Mouse (Mus musculus) embryonic facial prominence, embryonic 14.5 days (tissue): ENCODE data around the gene Tmem45a. TPM values are rescaled to one million over a fixed set of nuclear protein-coding genes. Genes with fewer than 3 reads are reported as not detected.

Source experiments
- ATAC-seq: fragments of 200-750 bp; cut with Nextera tagmentation; 2 replicates; pipeline ENCODE4 v1.8.0; 2017; ENCODE audit warnings: low read depth, moderate number of reproducible peaks, moderate TSS enrichment
- DNase-seq: peaks from one replicate; pipeline ENCODE4 v3.0.0-alpha.2; 2015; ENCODE audit warnings: low spot score
- H3K27ac ChIP-seq: fragments of 300-500 bp; sonication (generic); replicated peaks from 2 replicates; pipeline ENCODE4 v1.5.1; 2014; ENCODE audit warnings: low read depth, mild to moderate bottlenecking, low read length, moderate library complexity
- H3K27me3 ChIP-seq: fragments of 300-500 bp; sonication (generic); replicated peaks from 2 replicates; pipeline ENCODE4 v1.6.1; 2014; ENCODE audit warnings: low read length; ENCODE audit not compliant: control insufficient read depth, insufficient read depth
- H3K36me3 ChIP-seq: fragments of 300-500 bp; sonication (generic); 2 replicates; pipeline ENCODE4 v1.6.1; 2014; ENCODE audit warnings: low read length, mixed read lengths; ENCODE audit not compliant: control insufficient read depth, insufficient read depth
- H3K4me1 ChIP-seq: fragments of 300-500 bp; sonication (generic); 2 replicates; pipeline ENCODE4 v1.6.1; 2014; ENCODE audit warnings: antibody characterized with exemption, low read length; ENCODE audit not compliant: control insufficient read depth, insufficient read depth
- H3K4me2 ChIP-seq: fragments of 300-500 bp; sonication (generic); 2 replicates; pipeline ENCODE4 v1.6.1; 2014; ENCODE audit warnings: low read depth, mild to moderate bottlenecking, low read length, moderate library complexity, mixed read lengths
- H3K4me3 ChIP-seq: fragments of 300-500 bp; sonication (generic); 2 replicates; pipeline ENCODE4 v1.5.1; 2014; ENCODE audit warnings: low read depth, mild to moderate bottlenecking, low read length
- H3K9ac ChIP-seq: fragments of 300-500 bp; sonication (generic); 2 replicates; pipeline ENCODE4 v1.6.1; 2014; ENCODE audit warnings: low read depth, mild to moderate bottlenecking, low read length, moderate library complexity, mixed read lengths
- H3K9me3 ChIP-seq: fragments of 300-500 bp; sonication (generic); 2 replicates; pipeline ENCODE4 v1.6.1; 2016; ENCODE audit warnings: low read length; ENCODE audit not compliant: control insufficient read depth
- WGBS: fragments of 180-500 bp; shearing (Covaris S2); extraction: QIAGEN DNeasy Blood & Tissue Kit; methylation state at CpG from one replicate; pipeline ENCODE4 v1.1.7; 2014; 5-methylcytosine and 5-hydroxymethylcytosine counted together
- polyA plus RNA-seq: library from polyadenylated mRNA; unstranded; fragments of >200 nt; fragmentation: Nextera tagmentation; extraction: Ambion mirVana; gene quantifications from 2 replicates; pipeline ENCODE4 v1.2.1, GENCODE M21; 2014

Tmem45a gene
- polyA plus RNA-seq, 1 experiment from 2014 or later: 71.5 TPM

DNA sequence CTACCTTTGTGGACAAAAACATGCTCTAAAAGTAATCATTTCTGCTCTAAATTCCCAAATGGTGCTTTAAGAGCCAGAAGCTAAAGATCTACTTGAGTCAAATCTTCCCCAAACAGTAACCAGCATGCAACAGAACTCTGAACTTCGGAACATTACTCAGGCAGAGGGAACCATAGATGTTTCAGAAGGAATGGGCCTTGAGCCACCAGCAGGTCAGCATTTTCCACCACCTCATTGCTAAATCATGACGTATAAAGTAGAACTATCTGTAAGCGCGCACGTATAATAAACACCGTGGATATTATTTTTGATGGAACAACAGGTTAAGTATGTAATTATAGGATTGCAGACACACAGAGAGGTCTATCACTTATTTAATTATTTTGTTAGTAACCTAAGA lies 1.2 kb downstream of the Tmem45a start:
- H3K9ac ChIP-seq: no peak overlapping the region
- H3K27me3 ChIP-seq: no peaks in the 10 kb centered on the region
- no peak overlapping the region for H3K27ac ChIP-seq
- H3K4me1 ChIP-seq: no peaks in the 10 kb centered on the region; the same call in 1 of the 2 replicates
- peak overlapping the region; percentile 63 for H3K4me2 ChIP-seq
- WGBS: 83% methylated on average over 6 of the region's 6 CpGs
- ATAC-seq (no peak), DNase-seq (no peak)
- H3K9me3 ChIP-seq: no peaks in the 10 kb centered on the region
- no peaks in the 10 kb centered on the region for H3K36me3 ChIP-seq
- peak overlapping the region; percentile 50; the same call in 1 of the 2 replicates for H3K4me3 ChIP-seq

DNA sequence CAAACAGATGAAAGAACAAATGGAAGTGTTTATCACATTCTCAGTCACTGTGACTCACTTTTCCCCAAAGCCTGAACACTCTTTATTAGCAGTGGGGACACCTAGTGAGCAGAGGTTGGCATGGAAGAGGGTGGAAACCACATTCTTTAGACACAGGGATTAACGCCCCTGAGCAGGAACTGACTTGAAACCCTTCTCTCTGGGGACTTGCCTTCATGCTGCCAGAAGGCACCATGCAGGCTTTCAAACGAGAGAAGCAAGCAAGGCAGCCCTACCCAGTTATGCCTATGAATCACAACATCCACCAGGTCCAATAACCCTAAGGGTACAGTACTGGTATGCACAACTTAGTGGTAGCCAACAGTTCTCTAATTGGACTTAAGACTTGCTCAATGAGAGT lies 12.6 kb downstream of the Tmem45a start:
- DNase-seq (peak; percentile 50), ATAC-seq (peak; percentile 22; the same call in 1 of the 2 replicates)
- Histone ChIP-seq H3K27ac (no peak overlapping the region), H3K4me2 (no peak overlapping the region), H3K9ac (no peak overlapping the region), H3K27me3 (no peaks in the 10 kb centered on the region), H3K4me3 (no peak overlapping the region), H3K36me3 (no peaks in the 10 kb centered on the region), H3K4me1 (no peaks in the 10 kb centered on the region), H3K9me3 (no peaks in the 10 kb centered on the region)
- 30% methylated on average over 2 of the region's 2 CpGs for WGBS

DNA sequence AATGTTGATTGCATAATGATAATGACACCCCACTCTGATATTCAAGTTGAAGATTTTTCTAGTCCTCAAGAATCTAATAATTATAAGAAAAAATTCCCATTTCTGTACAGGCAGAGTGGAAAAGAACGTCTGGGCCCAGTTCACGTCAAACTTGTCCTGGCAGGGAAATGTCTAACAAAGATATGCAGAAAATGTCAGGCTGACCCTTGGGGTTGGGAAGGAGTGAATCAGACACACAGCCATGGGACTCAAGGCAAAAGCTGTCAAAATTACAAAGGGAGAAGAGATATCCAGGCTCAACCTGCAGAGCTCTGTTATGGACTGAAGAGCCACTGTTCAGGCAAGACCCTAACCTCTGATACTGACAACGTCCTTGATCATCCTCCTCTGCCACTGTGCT lies 15.5 kb downstream of the Tmem45a start:
- H3K4me1 ChIP-seq: no peaks in the 10 kb centered on the region
- 63% methylated on average over 3 of the region's 3 CpGs for WGBS

DNA sequence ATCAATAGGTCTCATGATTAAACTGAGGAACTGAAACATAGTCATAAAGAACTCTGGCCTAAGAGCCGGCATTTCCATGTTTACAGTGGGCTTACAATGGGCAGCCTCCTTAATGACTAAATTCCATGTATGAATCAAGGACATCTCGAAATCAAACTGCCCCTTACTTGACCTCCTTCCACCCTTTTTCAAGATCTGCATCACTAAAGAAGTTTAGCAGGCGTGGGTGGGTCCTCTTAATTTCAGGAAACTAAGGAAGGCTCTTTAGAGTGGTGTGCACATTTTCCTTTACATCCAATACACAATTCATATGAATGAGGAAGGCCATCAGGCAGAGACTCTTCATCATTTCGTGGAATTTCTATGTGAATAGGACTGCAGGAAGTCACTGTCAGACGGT lies 17.6 kb downstream of the Tmem45a start:
- Histone ChIP-seq H3K4me1 (no peaks in the 10 kb centered on the region), H3K9ac (no peak overlapping the region), H3K9me3 (no peaks in the 10 kb centered on the region), H3K4me3 (no peak overlapping the region), H3K4me2 (no peak overlapping the region), H3K27ac (no peak overlapping the region), H3K36me3 (no peaks in the 10 kb centered on the region), H3K27me3 (no peaks in the 10 kb centered on the region)
- ATAC-seq (no peak), DNase-seq (no peak)
- 87% methylated on average over 5 of the region's 5 CpGs for WGBS

More for the DNA sequence above, 15.5 kb downstream of the Tmem45a start:
- DNase-seq: no peak
- H3K27ac ChIP-seq: no peak overlapping the region
- no peak overlapping the region for H3K4me3 ChIP-seq
- no peaks in the 10 kb centered on the region for H3K27me3 ChIP-seq
- no peak overlapping the region for H3K9ac ChIP-seq
- ATAC-seq: no peak
- no peak overlapping the region for H3K4me2 ChIP-seq
- H3K36me3 ChIP-seq: no peaks in the 10 kb centered on the region
- H3K9me3 ChIP-seq: no peaks in the 10 kb centered on the region

DNA sequence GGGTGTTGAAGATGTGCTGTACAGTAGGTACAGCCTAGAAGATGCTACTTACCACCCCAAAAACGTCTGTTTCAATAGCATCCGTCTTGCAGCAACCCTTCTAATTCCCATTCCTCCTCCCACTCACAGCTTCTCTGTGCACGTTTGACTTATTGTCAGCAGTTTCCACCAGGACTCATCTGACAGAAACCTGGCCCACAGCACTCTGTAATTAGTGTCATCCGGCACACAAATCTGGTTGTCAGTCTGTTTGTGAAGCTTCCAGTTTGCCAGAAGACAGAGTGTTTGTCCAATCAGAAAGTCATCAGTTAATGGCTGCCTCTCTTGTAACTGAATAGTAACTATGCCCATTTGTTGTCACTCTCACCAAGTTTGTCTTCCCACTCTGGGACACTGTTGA lies 18.4 kb downstream of the Tmem45a start:
- Histone ChIP-seq H3K4me1 (no peaks in the 10 kb centered on the region), H3K36me3 (no peaks in the 10 kb centered on the region), H3K27me3 (no peaks in the 10 kb centered on the region), H3K9ac (no peak overlapping the region), H3K4me2 (no peak overlapping the region), H3K4me3 (no peak overlapping the region), H3K9me3 (no peaks in the 10 kb centered on the region), H3K27ac (no peak overlapping the region)
- DNase-seq (no peak), ATAC-seq (no peak)
- WGBS: 58% methylated on average over 4 of the region's 4 CpGs

DNA sequence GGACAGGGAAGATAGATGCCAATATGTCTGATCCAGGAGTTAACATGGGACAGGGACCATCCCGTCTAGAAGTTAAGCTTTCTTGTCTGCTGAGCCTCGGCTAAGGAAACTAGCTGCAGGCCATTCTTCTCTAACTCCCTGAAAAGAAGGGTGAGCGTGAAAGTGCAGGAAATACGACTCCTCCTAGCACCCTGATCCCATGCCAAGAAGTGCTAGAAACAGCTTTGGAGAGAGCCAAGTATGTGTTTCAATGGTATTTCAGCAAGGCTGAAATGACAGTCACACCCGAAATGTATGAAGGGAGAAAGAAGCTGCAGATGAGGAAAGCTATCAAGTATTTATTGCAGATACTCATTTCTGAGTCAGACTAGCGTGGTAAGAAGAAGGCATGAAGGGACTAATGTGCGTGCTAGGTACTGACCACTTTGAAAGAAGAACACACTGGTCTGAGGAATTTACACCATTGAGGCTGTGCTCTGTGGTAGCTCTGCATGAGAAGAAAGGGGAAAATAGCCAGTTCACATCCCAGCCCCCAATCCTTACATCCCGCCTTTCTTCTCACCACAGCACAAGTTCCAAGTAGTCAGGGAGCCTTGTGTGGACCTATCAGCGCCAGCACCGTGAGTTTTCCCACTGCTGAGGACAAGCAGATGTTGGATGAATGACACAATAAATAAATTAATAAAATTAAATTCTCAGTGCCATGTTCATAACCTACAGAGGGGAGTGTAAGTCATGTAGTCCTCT lies 33.0 kb downstream of the Tmem45a start:
- peak; percentile 62 for ATAC-seq

DNA sequence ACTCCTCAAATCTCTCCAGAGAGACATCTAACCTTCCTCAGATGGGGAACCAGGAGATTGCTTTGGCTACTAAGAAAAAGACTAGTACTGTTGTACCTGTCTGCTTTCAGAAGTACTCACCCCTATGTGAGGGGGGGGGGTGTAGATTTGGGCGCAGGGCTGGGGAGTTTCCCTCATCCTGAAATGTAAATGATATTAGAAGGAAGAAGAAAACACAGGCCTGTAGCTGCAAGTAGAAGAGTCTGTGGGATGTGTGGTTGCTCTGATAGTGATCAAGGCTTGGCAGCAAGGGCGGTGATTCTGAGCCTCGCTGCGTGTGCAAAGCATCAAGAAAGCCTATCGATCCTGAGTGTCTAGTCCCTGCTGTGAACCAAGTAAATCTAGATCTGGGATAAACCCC lies 43.0 kb downstream of the Tmem45a start:
- Histone ChIP-seq H3K4me1 (no peaks in the 10 kb centered on the region), H3K27ac (no peak overlapping the region), H3K27me3 (no peaks in the 10 kb centered on the region), H3K36me3 (no peaks in the 10 kb centered on the region), H3K4me3 (no peak overlapping the region), H3K9me3 (no peaks in the 10 kb centered on the region), H3K4me2 (no peak overlapping the region), H3K9ac (no peak overlapping the region)
- WGBS: 77% methylated on average over 5 of the region's 5 CpGs
- ATAC-seq (no peak), DNase-seq (no peak)

More for the DNA sequence above, 33.0 kb downstream of the Tmem45a start:
- whole genome bisulfite sequencing: 39% methylated on average over 10 of the region's 10 CpGs
- H3K36me3 ChIP-seq: no peaks in the 10 kb centered on the region
- H3K27ac ChIP-seq: no peak overlapping the region
- peaks cover 12% of the 10 kb centered on the region; the same call in 1 of the 2 replicates for H3K4me1 ChIP-seq
- no peak overlapping the region for H3K9ac ChIP-seq
- no peak overlapping the region for H3K4me3 ChIP-seq
- no peaks in the 10 kb centered on the region for H3K9me3 ChIP-seq
- peak; percentile 89 for DNase-seq
- H3K4me2 ChIP-seq: 0 out of 2 replicates have a peak overlapping the region, but pooled peaks have one; percentile 1
- H3K27me3 ChIP-seq: no peaks in the 10 kb centered on the region

DNA sequence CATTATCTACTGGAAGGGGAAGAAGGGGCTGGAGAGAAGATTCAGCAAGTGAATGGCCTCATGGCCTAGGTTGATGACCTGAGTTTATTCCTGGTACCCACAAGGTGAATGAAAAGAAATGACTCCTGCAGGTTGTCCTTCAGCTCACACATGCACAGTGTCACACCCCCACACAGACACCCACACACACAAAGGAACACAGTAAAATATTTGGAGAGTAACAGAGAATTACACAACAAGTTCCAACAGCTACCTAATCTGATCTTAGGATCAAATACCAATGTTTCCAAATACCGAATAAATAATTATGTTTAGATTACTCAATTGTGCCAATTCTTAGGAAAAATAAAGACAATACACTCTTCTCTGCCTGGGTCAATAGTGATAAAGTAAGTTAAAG lies 52.7 kb downstream of the Tmem45a start:
- no peaks in the 10 kb centered on the region for H3K4me1 ChIP-seq
- H3K9me3 ChIP-seq: no peaks in the 10 kb centered on the region
- WGBS: 83% methylated on average over 1 of the region's 1 CpGs
- H3K36me3 ChIP-seq: no peaks in the 10 kb centered on the region
- no peak overlapping the region for H3K4me2 ChIP-seq
- H3K27ac ChIP-seq: no peak overlapping the region
- H3K9ac ChIP-seq: no peak overlapping the region
- H3K4me3 ChIP-seq: no peak overlapping the region
- no peak for ATAC-seq
- DNase-seq: no peak
- no peaks in the 10 kb centered on the region for H3K27me3 ChIP-seq

DNA sequence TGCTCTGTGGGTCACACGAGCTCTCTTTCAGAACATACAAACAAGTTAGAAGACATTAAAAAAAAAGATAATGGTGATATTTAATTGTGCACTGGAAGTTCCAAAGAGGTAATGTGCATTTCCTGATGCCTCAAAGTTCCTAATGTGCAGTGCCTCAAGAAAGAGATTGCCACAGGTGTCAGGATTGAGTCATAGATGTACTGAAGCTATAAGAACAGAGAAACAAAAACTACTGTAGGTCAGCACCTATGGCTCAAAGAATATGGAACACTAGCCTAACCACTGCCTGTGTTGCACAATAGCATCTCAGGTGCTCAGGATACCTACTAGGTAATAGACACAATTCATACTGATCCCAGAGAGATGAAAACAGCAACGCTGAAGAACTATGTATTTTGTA lies 54.0 kb downstream of the Tmem45a start:
- H3K27ac ChIP-seq: no peak overlapping the region
- no peak overlapping the region for H3K9ac ChIP-seq
- no peaks in the 10 kb centered on the region for H3K36me3 ChIP-seq
- DNase-seq (no peak), ATAC-seq (no peak)
- 84% methylated on average over 2 of the region's 2 CpGs for WGBS
- H3K4me1 ChIP-seq: no peaks in the 10 kb centered on the region
- no peaks in the 10 kb centered on the region for H3K27me3 ChIP-seq
- no peak overlapping the region for H3K4me2 ChIP-seq
- H3K9me3 ChIP-seq: no peaks in the 10 kb centered on the region
- H3K4me3 ChIP-seq: no peak overlapping the region
